Mouse (Mus musculus) spleen, adult 2 months (tissue): ENCODE measurements around the gene Ckm. TPM values are rescaled to one million over a fixed set of nuclear protein-coding genes. Genes with fewer than 3 reads are reported as not detected.
A peak's percentile ranks its signal among the peaks of the same experiment; 100 is the strongest.

Experiments
- DNase-seq, 2 experiments: peaks; one replicate each; pipeline versions ENCODE4 v3.0.0 to v3.0.0-alpha.2; 2012 to 2021; ENCODE audit warnings: low spot score in 2 of 2, low read depth in 1 of 2
- H3K27ac ChIP-seq: fragments of 200-500 bp; 2 replicates; pipeline ENCODE4 v1.5.1; 2012; ENCODE audit warnings: low read length, inconsistent platforms; ENCODE audit not compliant: insufficient read depth
- H3K27me3 ChIP-seq: fragments of 200-500 bp; 2 replicates; pipeline ENCODE4 v1.6.1; 2012; ENCODE audit warnings: mild to moderate bottlenecking, moderate library complexity, low read length, inconsistent platforms; ENCODE audit not compliant: control insufficient read depth, insufficient read depth
- H3K36me3 ChIP-seq: fragments of 200-500 bp; 2 replicates; pipeline ENCODE4 v1.6.1; 2012; ENCODE audit warnings: mild to moderate bottlenecking, low read length, inconsistent platforms; ENCODE audit not compliant: control insufficient read depth, insufficient read depth
- H3K4me1 ChIP-seq: fragments of 200-500 bp; 2 replicates; pipeline ENCODE4 v1.6.1; 2011; ENCODE audit warnings: inconsistent platforms; ENCODE audit not compliant: control insufficient read depth, insufficient read depth, insufficient read length
- H3K4me3 ChIP-seq: fragments of 200-500 bp; 2 replicates; pipeline ENCODE4 v1.5.1; 2011; ENCODE audit warnings: mild to moderate bottlenecking, inconsistent platforms; ENCODE audit not compliant: insufficient read depth, insufficient read length; ENCODE audit errors: extremely low read depth
- CTCF ChIP-seq: fragments of 200-500 bp; IDR thresholded peaks from 2 replicates; pipeline ENCODE4 v1.5.1; 2011; ENCODE audit warnings: mild to moderate bottlenecking, inconsistent platforms; ENCODE audit not compliant: insufficient read depth, insufficient read length, insufficient replicate concordance; ENCODE audit errors: extremely low read depth
- POLR2A ChIP-seq: fragments of 200-500 bp; IDR thresholded peaks from 2 replicates; pipeline ENCODE4 v1.6.1; 2011; ENCODE audit warnings: low read depth, low read length, inconsistent platforms
- WGBS: fragments of 180-500 bp; shearing (Covaris S2); methylation state at CpG from one replicate; pipeline ENCODE4 v1.1.7; 2018; 5-methylcytosine and 5-hydroxymethylcytosine counted together
- polyA plus RNA-seq: library from polyadenylated mRNA; depleted of rRNA; stranded (reverse); fragments of >200 nt; gene quantifications from 2 replicates; pipeline ENCODE4 v1.2.3, GENCODE M21; 2012; rRNA removed

The Ckm gene
- 0.62 and 0.92 TPM in 2 replicates for polyA plus RNA-seq

GRCm38 (mm10) chr7:19404476-19404875 lies at the start of gene Ckm:
Ckm (plus strand) TSS chr7:19404776.
- Histone ChIP-seq H3K27ac (no peak within 1 kb of the TSS), H3K4me1 (peaks cover 16% of the 10 kb centered on the region), H3K27me3 (peaks cover 8% of the 10 kb centered on the region), H3K36me3 (no peaks in the 10 kb centered on the region), H3K4me3 (peak within 1 kb of the TSS; percentile 53; the same call in 1 of the 2 replicates)
- no peak for DNase-seq
- WGBS: 53% methylated on average over 7 of the region's 7 CpGs
- TF ChIP-seq POLR2A: no peak
- TF ChIP-seq CTCF: no peak

- whole genome bisulfite sequencing: 98% methylated on average over 5 of the region's 5 CpGs
- Histone ChIP-seq H3K27me3 (no peaks in the 10 kb centered on the region), H3K4me1 (peaks cover under 1% of the 10 kb centered on the region), H3K27ac (no peak overlapping the region), H3K4me3 (no peak overlapping the region), H3K36me3 (peaks cover 15% of the 10 kb centered on the region)
- DNase-seq: no peak
- TF ChIP-seq CTCF (no peak), POLR2A (no peak)
These were observed 49.6 kb upstream of the Ckm start for GRCm38 (mm10) chr7:19354991-19355390.

GRCm38 (mm10) chr7:19356311-19356710 lies 48.3 kb upstream of the Ckm start:
- H3K27me3 ChIP-seq: peaks cover 3% of the 10 kb centered on the region
- H3K36me3 ChIP-seq: peaks cover 7% of the 10 kb centered on the region
- no peak overlapping the region for H3K27ac ChIP-seq
- H3K4me1 ChIP-seq: peaks cover 8% of the 10 kb centered on the region
- no peak for TF ChIP-seq POLR2A
- TF ChIP-seq CTCF: no peak
- no peak for DNase-seq
- WGBS: 90% methylated on average over 10 of the region's 10 CpGs
- H3K4me3 ChIP-seq: no peak overlapping the region

- Histone ChIP-seq H3K36me3 (peaks cover 4% of the 10 kb centered on the region), H3K27me3 (peaks cover 6% of the 10 kb centered on the region), H3K4me3 (no peak overlapping the region), H3K4me1 (peaks cover 12% of the 10 kb centered on the region), H3K27ac (no peak overlapping the region)
- WGBS: 91% methylated on average over 25 of the region's 25 CpGs
- DNase-seq: no peak
- no peak for TF ChIP-seq CTCF
- TF ChIP-seq POLR2A: no peak
These were observed 46.9 kb upstream of the Ckm start for GRCm38 (mm10) chr7:19357381-19358375.

- Histone ChIP-seq H3K36me3 (peaks cover 4% of the 10 kb centered on the region; the same call in 1 of the 2 replicates), H3K4me3 (peak overlapping the region; percentile 27; the same call in 1 of the 2 replicates), H3K4me1 (peaks cover 12% of the 10 kb centered on the region), H3K27me3 (peaks cover 6% of the 10 kb centered on the region), H3K27ac (no peak overlapping the region)
- WGBS: 11% methylated on average over 13 of the region's 13 CpGs
- no peak for DNase-seq
- no peak for TF ChIP-seq POLR2A
- no peak for TF ChIP-seq CTCF
These were observed 45.9 kb upstream of the Ckm start for GRCm38 (mm10) chr7:19358634-19359033.

GRCm38 (mm10) chr7:19359299-19359891 lies 45.2 kb upstream of the Ckm start, which contains the start of the genes Cd3eap and Ppp1r13l:
Cd3eap (minus strand) TSS chr7:19359483.
Ppp1r13l (plus strand) TSS chr7:19359749.
- WGBS: under 1% methylated on average over 31 of the region's 31 CpGs
- peaks cover 12% of the 10 kb centered on the region for H3K4me1 ChIP-seq
- peak within 1 kb of the TSS; percentile 81 for H3K4me3 ChIP-seq
- TF ChIP-seq CTCF (no peak), POLR2A (no peak)
- peak within 1 kb of the TSS; percentile 41; the same call in 1 of the 2 replicates for H3K27ac ChIP-seq
- peak; percentile 75 to 84 for DNase-seq
- peaks cover 6% of the 10 kb centered on the region for H3K27me3 ChIP-seq
- peaks cover 4% of the 10 kb centered on the region; the same call in 1 of the 2 replicates for H3K36me3 ChIP-seq
